Mouse (Mus musculus) G1E (cell line): ENCODE measurements around the gene Otol1.

Experiments
- CTCF ChIP-seq: IDR thresholded peaks from 2 replicates; pipeline ENCODE4 v1.5.1; 2012; ENCODE audit warnings: low read depth, low read length, inconsistent platforms, mixed read lengths
- GATA1 ChIP-seq: IDR thresholded peaks from 2 replicates; pipeline ENCODE4 v1.6.1; 2012; ENCODE audit warnings: borderline replicate concordance, low read length, inconsistent platforms, mixed read lengths
- POLR2AphosphoS5 ChIP-seq: IDR thresholded peaks from 2 replicates; pipeline ENCODE4 v1.6.1; 2012; ENCODE audit warnings: low read depth, low read length, inconsistent platforms; ENCODE audit not compliant: insufficient replicate concordance
- TAL1 ChIP-seq: conservative IDR thresholded peaks from 2 replicates; pipeline ENCODE4 v1.6.1; 2012; ENCODE audit warnings: low read depth, low read length, inconsistent platforms, mixed read lengths

GRCm38 (mm10) chr3:70026605-70027004, 19.2 kb downstream of the Otol1 start:
- TF ChIP-seq GATA1 (no peak), TAL1 (no peak), CTCF (no peak), POLR2AphosphoS5 (no peak)
